Mouse (Mus musculus): ENCODE measurements around the gene Acer3.
"Not testable (repeated sequence)": the region's sequence is repeated elsewhere in the genome, so short reads cannot be mapped to it uniquely, and the experiment has no call there.

The Acer3 gene

DNA sequence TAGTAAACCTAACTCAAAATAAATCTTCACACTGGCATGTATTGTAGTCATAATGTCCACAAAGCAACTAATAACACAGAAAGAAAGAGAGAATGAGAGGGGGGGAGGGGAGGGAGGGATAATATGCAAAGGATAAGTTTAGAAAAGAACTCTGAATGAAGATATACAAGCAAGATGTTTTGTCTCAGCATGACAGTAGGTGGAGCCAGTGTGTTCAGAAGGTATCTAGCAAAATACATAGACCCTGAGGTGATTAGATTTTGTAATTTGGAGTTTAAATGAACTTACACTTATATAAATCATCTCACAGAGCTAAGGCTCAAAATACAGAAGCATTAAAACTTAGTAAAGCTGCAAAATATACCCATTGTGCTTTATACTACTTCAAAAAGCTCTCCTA, 44.7 kb downstream of the Acer3 start:
- DNase-seq (ENCODE audit: low spot score in 2 of 2): no peak

DNA sequence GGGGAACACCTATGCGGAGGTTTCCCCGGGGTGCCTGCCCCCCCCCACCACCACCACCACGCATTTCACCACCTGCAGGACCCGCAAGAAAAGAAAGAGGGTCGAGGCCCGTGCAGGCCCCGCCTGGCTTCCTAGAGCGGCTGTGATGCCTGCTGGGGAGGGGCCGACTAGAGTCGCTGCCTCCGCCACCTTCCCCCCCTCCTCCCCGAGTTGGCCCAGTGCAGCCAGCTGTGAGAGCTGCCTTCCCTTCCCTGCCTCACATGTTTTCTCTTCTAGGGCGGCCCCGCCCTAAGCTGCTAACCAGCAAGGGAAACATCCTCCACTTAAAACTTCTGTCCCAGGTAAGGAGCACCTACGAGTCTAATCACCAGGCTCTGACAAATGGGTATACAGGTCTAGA, 52.8 kb downstream of the Acer3 start:
- DNase-seq (ENCODE audit: low spot score in 2 of 2): not testable (repeated sequence)

DNA sequence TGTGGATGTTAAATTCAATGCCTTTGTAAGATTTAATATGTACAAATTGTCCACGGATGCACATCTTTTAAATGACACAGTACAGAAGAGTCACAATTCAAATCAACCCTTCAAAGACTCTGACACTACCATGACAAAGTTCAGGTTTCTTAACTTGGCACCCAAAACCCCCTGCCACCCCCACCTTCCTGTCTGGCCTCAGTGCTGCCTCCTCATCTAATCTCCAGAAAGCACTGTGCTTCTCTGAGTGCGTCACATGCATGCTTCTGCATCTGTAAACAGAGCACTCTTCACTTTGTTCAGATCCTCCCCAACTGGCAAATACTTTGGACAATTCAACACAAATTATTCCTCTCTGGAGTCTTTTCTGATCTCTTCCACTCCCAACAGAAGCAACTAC, 68.5 kb downstream of the Acer3 start:
- no peak for DNase-seq (ENCODE audit: low spot score in 2 of 2)

DNA sequence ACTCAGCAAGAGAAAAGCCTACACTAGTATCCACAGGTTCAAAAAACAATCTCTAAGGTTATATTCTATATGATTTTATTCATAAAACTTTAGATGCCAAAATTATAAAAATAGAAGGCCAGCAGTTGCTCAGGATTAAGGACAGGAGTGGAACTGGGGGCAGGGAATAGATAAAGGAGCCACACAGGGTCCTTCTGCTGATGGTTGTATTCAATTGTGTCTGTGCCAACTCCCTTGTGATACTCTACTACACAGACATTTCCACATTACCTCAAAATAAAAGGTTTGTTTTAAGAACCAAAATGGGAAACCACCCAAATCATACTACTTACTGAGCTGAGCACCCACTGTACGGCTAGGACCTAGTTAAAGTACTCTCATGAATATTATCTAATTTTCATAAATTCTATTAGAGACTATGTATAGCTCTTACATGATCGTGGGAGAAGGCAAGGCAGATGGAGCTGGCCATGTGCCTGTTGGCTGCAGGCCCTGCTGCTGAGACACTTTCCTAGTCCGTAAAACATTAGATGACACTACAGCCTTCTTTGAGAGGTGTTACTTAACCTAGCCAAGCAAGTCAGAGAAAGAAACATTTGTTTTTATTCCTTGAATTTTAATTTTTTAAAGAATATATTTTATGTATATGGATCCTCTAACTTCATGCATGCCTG, 84.2 kb downstream of the Acer3 start:
- DNase-seq (ENCODE audit: low spot score in 2 of 2): peak; percentile 22 to 25

DNA sequence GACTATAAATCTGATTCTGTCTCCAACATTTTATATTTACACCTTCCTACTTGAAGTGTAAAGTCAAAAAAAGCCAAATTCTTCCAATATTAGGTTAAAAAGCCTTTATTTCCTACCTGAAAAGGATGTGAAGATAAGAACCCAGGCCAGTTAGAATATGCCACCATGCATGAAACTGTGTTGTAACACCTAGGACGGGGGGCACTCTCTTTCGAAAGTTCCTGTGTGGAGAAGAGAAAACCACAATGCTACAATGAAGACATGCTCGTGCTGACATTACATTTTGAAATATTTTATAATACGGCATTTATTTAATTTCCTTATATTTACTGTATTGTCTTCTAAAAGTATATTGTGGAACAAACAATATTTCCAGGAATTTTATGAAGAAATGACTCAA, 97.2 kb downstream of the Acer3 start:
- no peak for DNase-seq (ENCODE audit: low spot score in 2 of 2)

DNA sequence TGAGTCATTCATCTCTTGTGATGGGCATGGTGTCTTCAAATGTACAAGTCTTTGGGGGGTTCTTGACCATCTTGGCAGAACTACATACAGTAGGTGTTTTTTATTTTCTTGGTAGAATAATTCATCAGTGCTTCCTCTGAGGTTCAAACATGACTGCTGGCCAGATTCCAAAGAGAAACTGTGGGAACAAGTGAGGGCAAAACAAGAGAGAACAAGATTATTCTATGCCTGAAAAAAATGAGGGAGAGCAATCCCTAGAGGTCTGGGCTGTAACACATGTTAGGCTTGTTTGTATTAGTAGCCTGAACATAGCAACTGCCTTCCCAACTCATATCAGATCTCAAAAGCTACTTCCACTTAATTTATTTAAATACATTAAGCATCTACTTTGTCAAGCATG, 104.3 kb downstream of the Acer3 start:
- DNase-seq (ENCODE audit: low spot score in 2 of 2): no peak

DNA sequence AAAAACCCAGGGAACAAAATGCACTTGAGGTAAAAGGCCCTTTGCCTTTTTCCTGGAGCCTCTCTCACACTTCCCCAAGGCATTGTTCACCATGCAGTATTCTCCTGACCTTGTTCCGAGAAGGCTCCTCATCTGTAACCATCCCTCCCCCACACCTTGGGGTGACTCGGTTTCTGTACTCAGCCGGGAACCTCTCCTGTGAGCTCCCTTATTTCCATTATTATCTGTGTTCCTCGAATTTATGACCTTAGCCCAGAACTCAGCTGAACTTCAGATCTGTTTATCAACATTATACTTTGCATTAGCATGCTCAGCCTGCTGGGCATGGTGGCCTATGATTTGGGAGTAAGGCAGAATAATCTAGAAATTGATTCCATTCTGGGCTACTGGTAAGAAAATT, 118.1 kb downstream of the Acer3 start:
- DNase-seq (ENCODE audit: low spot score in 2 of 2): no peak

DNA sequence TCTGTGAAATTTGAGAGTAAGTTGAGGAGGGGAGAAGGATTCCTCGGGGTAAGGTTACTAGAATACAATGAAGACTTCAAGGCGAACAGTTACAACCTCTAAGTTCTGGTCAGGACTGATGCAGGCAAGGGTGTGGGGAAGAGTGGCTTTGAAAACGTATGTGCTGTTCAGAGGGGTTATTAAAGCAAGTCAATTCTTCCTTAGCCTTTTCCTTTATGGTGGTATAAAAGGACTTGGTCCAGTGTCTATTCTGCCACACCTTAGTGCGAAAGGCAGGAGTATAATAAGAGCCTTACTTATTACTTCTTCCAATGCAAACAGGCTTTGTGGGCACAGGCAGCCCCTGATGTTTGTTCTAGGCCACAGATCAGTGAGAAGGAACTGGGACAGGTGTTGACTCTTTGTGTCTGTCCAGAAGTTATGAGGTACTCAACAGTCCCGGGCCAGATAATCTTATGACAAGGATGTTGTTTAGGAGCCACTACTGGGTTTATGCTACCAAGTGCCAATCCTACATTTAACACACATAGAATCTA, 119.4 kb downstream of the Acer3 start:
- DNase-seq (ENCODE audit: low spot score in 2 of 2): no peak

DNA sequence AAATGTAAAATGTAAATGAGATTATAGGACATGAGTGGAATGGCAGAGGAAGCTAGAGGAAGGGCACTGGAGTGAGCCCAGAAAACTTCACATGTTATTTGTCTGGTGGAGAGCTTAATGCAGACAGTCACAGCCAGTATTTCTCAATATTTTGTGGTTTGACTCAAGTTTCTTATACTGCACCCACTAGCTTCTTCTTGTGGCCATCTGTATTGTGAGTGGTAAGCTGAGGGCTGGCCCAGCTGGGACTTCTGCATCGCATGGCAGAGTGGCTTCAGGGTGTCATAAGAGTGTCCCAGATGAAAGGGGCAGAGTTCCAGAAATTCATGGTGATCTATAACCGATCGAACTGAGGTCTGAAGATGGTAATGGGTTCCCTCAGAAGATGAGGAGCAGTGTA, 120.6 kb downstream of the Acer3 start:
- DNase-seq (ENCODE audit: low spot score in 2 of 2): no peak

DNA sequence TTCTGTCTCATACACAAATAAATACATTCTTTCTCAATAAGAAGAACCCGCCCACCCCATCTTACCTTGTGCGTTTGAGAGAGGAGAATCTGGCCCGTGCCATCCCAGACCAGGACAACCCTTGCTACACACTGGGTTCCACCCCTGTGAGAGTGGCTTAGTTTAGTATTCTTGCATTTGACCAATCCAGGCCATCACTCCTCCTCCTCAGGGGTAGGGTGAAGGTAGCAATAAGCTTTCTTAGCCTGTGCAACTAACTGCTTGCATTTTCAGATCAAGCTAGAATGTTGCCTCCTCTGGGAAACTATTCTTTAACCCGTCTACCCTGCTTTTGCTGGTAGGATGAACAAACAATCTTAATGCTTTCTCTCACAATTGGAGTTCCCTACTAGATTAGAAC, 121.6 kb downstream of the Acer3 start, which contains the start of gene B3gnt6:
Gene B3gnt6, minus strand, starts transcription at position 101 of the 400 bp plus-strand sequence.
- no peak for DNase-seq (ENCODE audit: low spot score in 2 of 2)

DNA sequence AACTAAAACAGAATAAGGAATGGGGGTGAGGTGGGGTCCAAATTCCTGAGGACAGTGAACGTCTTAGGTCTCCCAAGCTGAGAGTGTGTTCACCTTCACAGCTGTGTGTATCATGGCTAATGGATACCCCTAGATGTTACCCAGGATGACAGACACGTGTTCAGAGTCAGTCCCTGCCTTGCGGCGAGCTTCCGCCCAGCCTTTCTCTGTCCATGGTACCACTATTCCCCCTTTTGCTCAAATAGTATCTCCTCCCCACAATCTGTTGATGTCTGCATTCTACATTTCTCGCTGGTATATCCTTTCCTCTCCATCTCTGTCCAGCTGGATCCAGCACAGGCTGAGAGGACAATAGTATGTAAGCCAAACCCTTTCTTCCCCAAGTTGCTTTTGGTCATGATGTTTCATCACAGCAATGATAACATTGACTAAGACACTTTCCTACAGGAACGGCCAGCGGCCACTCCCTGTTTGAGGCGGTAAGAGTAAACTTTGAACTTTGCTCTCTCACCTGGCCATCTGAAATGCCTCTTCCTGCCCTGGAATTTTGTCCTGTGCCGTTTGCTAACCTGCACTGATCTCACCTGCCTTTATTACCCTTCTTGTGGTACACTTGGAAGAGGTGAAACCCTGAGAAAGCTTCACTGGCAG, 125.7 kb downstream of the Acer3 start:
- DNase-seq (ENCODE audit: low spot score in 2 of 2): no peak

DNA sequence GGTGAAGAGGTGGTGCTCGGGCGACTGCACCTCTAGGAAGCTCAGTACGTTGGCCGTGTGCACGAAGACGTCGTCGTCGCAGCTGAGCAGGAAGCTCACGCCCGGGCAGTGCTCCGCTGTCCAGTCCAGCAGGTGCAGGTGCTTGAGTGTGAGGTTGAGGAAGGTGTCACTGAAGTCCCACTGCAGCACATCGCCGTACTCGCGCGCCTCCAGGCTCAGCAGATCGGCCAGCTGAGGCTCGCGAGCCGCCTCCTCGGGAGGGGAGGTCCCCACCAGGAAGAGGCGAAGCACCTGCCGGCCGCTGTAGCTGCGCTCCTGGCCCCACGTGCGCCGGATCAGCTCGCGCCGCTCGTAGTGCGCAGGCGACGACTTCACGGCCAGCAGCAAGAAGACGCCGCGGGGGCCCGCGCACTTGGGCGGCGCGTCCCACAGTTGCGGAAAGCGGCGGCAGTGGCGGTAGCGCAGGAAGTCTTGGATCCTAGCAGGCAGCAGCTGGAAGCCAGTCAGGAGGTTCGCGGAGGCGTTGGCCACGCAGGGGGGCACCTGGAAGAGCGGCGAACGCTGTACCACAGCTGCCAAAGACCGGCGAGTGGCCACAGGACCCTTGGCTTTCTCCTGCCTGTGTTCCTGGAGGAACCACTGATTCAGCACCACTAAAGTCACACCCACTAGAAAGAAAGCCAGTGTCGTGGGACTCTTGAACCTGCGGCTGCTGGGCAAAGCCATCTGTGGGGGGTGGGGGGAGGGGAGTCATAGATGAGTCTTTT, 126.8 kb downstream of the Acer3 start:
- peak in 1 of 2 experiments; percentile 23 for DNase-seq (ENCODE audit: low spot score in 2 of 2)

DNA sequence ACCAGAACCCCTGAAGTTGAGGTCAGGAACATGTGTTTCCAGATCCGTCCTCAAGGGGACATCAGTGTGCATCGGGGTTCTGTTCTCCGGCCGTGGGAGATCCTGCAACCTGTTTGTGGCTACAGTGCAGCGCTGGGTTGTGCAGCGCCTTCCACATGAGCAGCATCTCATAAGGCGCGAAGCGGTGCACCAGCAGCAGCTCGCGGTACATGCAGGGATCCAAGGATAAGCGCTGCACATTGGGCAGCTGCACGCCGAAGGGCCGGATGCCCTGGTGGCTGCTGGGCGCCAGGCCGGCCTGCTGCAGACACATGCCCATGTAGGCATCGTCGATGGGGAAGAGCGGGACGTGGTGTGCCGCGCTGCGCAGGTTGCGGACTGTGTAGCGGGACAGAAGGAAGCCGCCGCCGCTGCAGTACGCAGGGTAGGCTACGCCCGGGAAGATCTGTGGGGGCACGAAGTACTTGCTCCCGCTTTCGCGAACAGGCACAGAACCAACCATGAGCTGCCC, 127.4 kb downstream of the Acer3 start:
- DNase-seq (ENCODE audit: low spot score in 2 of 2): no peak

DNA sequence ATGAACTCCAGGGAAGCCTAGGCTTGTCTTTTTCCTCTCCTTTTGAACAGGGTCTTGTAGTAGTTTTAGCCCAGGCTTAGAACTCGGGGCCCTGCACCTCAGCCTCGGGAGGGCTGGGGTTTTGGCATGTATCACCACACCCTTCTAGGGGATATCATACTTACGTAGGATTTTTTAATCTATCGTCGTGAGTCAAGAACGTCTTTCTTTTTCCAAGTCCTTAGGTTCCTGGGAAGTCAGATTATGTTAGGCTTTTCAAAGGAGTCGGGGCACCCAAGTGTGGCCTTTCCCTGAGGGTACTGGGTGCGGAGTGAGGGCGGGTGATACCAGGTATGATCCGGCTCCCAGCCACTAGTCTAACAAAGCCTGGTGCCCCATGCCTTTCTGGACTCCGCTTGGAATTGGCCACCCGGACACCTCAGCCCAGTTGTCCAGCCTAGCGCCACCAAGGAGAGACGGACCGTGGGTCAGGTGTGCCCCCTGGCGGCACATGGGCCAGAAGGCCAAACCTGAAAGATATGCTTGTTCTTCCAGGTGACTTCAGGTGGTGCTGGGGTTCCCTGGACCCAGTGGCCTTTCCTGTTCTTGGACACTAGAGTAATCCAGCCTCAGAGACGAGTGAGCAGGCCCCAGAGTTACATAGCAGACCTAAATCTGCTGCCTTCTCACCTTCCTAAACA, 129.3 kb downstream of the Acer3 start:
- no peak for DNase-seq (ENCODE audit: low spot score in 2 of 2)

DNA sequence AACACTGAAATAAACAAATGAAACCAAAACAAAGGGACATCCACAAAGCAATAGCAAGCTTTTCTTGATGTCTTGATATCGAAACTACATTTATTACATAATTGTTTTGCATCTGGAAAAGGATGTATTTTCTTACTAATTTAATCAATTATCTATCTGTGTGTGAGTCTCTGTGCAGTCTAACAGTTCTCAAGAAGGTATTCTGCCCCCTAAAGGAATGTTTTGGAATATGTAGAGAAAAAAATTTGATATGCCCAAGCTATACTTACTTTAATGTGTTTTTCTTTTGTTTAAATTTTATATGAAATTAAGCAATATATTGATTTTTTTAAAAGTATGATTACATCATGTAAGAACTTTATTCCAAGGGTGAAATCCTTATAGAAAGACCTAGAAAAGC, 130.4 kb downstream of the Acer3 start:
- no peak for DNase-seq (ENCODE audit: low spot score in 2 of 2)

DNA sequence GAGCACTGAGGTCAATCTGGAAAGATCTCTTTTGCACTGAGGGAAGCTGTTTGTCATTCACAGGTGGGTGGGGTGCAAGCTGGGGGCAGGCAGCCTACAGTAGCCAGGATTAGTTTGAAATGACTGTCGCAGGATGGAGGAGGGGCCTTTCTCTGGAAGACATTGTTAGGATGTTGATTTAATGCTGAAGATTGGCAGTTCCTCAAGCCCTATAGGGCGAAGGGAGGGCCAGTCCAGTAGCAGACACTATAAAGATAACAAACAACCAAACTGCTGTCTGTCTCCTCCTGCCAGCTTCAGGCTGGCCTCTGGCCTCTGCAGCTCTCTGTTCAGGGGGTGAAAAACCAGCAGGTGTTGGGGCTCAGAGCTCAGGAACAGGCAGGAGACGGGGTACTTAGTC, 131.3 kb downstream of the Acer3 start:
- DNase-seq (ENCODE audit: low spot score in 2 of 2): no peak

DNA sequence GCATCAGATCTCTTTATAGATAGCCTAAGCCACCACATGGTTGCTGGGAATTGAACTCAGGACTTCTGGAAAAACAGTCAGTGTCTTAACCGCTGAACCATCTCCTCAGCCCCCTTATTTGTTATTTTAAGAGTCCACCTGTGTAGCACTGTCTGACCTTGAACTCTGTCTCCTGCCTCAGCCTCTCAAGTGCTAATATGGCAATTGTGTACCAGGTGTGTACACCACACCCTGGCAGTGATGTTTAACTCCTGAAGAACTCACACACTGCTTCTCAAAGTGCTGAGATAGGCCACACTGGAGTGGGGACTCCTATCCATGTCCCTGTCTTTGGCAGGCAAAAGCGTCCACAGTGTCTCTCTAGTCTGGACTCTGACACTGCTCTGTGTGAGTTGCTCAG, 132.3 kb downstream of the Acer3 start:
- no peak for DNase-seq (ENCODE audit: low spot score in 2 of 2)

DNA sequence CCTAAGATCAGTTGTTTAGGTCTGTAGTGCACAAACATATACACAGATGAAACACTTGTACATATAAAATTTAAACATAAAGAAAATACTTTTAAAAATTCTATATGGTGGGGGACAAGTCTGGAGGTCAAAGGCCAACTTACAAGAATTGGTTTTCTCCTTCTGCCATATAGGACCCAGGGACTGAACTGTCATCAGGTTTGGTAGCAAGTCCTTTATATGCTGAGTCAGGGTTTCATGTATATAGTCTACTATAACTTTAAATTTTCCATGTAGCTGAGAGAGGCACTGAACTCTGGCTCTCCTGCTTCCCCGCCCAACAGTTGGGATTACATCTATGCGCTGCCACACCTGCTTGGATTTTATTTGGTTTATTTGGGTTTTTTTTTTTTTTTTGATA, 132.8 kb downstream of the Acer3 start:
- DNase-seq (ENCODE audit: low spot score in 2 of 2): no peak

DNA sequence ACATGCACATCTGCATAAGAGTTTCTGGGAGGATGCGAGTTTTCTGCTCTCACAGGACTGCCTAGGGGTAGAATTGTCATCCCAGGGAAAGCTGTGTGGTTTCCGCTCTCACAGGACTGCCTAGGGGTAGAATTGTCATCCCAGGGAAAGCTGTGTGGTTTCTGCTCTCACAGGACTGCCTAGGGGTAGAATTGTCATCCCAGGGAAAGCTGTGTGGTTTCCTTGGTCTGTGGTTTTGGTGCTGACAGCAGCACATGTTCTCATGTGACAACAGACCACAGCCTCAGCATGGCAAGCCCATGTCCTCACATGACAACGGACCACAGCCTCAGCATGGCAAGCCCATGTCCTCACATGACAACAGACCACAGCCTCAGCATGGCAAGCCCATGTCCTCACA, 133.7 kb downstream of the Acer3 start:
- DNase-seq (ENCODE audit: low spot score in 2 of 2): not testable (repeated sequence)

DNA sequence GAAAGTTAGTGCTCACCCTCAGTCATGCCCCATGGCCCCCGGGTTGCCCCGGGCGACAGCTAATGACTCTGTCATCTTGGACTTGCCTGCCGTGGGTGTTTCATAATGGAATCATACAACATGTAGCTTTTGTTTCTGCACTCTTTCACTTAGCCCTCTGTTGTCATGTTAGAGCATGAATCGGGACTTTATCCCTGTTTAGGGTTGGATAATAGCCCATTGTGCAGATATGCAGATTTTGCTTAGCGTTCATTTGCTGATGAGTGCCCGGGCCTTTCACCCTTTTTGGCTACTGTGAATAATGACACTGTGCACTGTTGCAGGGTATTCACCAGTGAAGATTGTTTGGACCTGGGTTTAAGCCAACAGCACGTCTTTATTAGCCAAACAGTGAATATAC, 134.4 kb downstream of the Acer3 start:
- DNase-seq (ENCODE audit: low spot score in 2 of 2): no peak

DNA sequence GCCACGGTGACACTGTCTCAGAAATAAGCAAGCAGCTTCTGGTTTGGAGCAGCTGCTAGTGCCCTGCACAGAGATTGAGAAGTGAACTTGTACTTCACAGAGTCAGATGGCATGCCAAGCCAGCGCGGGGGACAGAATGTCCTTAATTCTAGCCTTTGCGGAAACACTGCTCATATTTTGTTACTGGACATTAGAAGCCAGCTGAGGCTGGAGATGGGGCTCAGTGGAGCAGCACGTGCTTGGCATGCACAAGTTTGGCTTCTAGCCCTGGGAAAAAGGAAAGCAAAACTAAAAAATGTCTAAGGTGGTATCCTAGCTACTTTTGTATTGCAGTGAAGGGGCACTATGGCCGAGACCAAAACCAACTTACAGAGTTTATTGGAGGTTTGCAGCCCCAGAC, 135.7 kb downstream of the Acer3 start:
- DNase-seq (ENCODE audit: low spot score in 2 of 2): no peak
